Mouse (Mus musculus): ENCODE measurements at regions not wholly inside any gene's neighbourhood (a gene's known extent, or its start where the extent isn't known, plus 50 kb on each side); places are given as distances from the start of the nearest gene placed in this dataset.

- Histone ChIP-seq H3K9ac (ENCODE audit: low read depth, low read length) (no peak overlapping the region), H3K4me1 (replicated peaks; ENCODE audit: control insufficient read depth, insufficient read depth, low read length) (no peaks in the 10 kb centered on the region), H3K27me3 (replicated peaks; ENCODE audit: control insufficient read depth, insufficient read depth, low read length) (no peaks in the 10 kb centered on the region), H3K36me3 (ENCODE audit: control insufficient read depth, insufficient read depth) (no peaks in the 10 kb centered on the region), H3K4me3 (ENCODE audit: low read depth, low read length) (no peak overlapping the region), H3K4me2 (replicated peaks; ENCODE audit: low read depth) (no peak overlapping the region), H3K27ac (ENCODE audit: low read depth, low read length) (no peak overlapping the region), H3K9me3 (ENCODE audit: control insufficient read depth) (no peaks in the 10 kb centered on the region)
- no peak for ATAC-seq
- TF ChIP-seq CTCF (IDR thresholded peaks at IDR 0.05; ENCODE audit: low read depth), result no peak
These were observed 540.7 kb upstream of the Rag2 start for GRCm38 (mm10) chr2:101083813-101084212.

DNA sequence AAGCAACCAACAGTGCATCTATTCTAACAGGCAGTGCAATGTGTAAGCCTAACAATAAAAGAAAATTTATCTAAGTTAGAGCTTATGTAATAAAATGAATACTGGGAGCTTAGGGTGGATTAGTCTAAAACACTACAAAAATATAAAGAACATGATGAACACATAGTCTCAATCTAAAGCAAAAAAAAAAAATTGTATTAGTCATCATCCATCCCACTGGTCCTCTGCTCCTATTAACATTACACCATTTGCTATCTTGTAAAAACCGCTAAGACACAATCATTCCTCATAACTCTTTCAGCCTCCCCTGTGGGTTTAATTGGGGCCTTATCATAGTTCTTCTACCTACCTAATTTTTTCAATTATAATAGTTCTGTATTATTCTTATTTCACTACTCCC lies 539.9 kb upstream of the Rag2 start:
- no peak for ATAC-seq
- no peak overlapping the region for H3K4me3 ChIP-seq (ENCODE audit: low read depth, low read length)
- no peaks in the 10 kb centered on the region for H3K9me3 ChIP-seq (ENCODE audit: control insufficient read depth)
- WGBS, result 85% methylated on average over 1 of the region's 1 CpGs
- no peak for TF ChIP-seq CTCF (IDR thresholded peaks at IDR 0.05; ENCODE audit: low read depth)
- H3K36me3 ChIP-seq (ENCODE audit: control insufficient read depth, insufficient read depth), result no peaks in the 10 kb centered on the region
- no peak overlapping the region for H3K9ac ChIP-seq (ENCODE audit: low read depth, low read length)
- H3K27me3 ChIP-seq (replicated peaks; ENCODE audit: control insufficient read depth, insufficient read depth, low read length), result no peaks in the 10 kb centered on the region
- no peak overlapping the region for H3K27ac ChIP-seq (ENCODE audit: low read depth, low read length)
- no peak overlapping the region for H3K4me2 ChIP-seq (replicated peaks; ENCODE audit: low read depth)
- H3K4me1 ChIP-seq (replicated peaks; ENCODE audit: control insufficient read depth, insufficient read depth, low read length), result no peaks in the 10 kb centered on the region

DNA sequence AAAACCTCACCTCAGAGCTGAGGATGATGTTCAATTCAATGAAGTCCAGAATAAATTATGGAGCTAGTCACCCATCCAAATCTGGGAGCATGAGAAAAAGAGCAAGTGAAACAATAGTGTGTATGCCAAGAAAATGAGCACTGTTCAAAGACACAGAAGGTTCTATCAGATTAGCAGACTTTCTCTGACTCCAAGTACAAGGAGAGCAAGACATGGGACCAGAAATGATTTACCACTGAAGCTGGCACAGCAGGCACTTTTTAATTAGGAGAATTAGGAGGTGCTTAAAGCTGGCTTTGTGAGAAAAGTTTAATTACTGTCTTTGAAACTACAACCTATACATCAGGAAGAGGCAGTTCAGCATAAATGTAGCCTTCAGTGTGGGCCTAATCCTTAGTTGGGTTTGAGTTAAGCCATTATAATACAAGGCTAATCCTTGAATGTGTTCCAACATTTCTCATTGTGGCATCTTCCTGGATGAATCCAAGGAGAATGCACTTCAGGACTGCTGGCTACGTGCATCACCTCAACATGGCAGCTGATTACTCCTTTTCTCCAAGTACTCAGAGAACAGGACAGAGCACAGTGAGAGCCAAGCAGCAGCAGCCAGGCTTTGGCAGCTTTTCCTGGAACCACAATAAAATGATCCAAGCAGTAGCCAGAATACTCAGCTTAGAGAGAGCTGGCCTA lies 517.2 kb upstream of the Rag2 start:
- Histone ChIP-seq H3K27ac (ENCODE audit: low read depth, low read length) (no peak overlapping the region), H3K36me3 (ENCODE audit: control insufficient read depth, insufficient read depth) (no peaks in the 10 kb centered on the region), H3K4me2 (replicated peaks; ENCODE audit: low read depth) (no peak overlapping the region), H3K9me3 (ENCODE audit: control insufficient read depth) (no peaks in the 10 kb centered on the region), H3K4me1 (replicated peaks; ENCODE audit: control insufficient read depth, insufficient read depth, low read length) (no peaks in the 10 kb centered on the region), H3K4me3 (ENCODE audit: low read depth, low read length) (no peak overlapping the region), H3K27me3 (replicated peaks; ENCODE audit: control insufficient read depth, insufficient read depth, low read length) (no peaks in the 10 kb centered on the region), H3K9ac (ENCODE audit: low read depth, low read length) (no peak overlapping the region)
- 71% methylated on average over 1 of the region's 1 CpGs for WGBS
- ATAC-seq, result no peak
- TF ChIP-seq CTCF (IDR thresholded peaks at IDR 0.05; ENCODE audit: low read depth), result no peak

DNA sequence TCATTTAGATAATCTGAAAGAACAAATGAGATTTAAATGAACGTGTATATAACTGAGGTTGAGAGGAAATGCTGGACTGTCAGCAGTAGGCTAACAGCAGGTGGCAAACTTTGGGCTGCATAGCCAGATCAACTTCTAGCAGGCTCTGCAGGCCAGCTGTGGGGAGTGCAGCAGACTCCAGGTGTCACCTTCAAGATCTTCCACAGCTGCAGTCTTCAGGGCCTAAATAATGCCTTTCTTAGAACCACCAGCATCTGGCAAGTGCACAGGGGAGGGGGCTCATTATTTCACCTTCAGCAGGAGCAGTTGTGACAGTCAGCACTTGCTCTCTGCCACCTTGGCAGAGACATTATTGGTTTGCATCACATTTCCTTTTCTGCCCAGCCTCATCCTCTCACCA lies 487.7 kb upstream of the Rag2 start:
- TF ChIP-seq CTCF (IDR thresholded peaks at IDR 0.05; ENCODE audit: low read depth), result no peak
- Histone ChIP-seq H3K27me3 (replicated peaks; ENCODE audit: control insufficient read depth, insufficient read depth, low read length) (no peaks in the 10 kb centered on the region), H3K36me3 (ENCODE audit: control insufficient read depth, insufficient read depth) (no peaks in the 10 kb centered on the region), H3K27ac (ENCODE audit: low read depth, low read length) (no peak overlapping the region), H3K9ac (ENCODE audit: low read depth, low read length) (no peak overlapping the region), H3K4me3 (ENCODE audit: low read depth, low read length) (no peak overlapping the region), H3K9me3 (ENCODE audit: control insufficient read depth) (no peaks in the 10 kb centered on the region), H3K4me1 (replicated peaks; ENCODE audit: control insufficient read depth, insufficient read depth, low read length) (no peaks in the 10 kb centered on the region), H3K4me2 (replicated peaks; ENCODE audit: low read depth) (no peak overlapping the region)
- 20% methylated on average over 1 of the region's 1 CpGs for WGBS
- ATAC-seq, result no peak

- TF ChIP-seq CTCF (IDR thresholded peaks at IDR 0.05; ENCODE audit: low read depth), result no peak
- Histone ChIP-seq H3K4me3 (ENCODE audit: low read depth, low read length) (no peak overlapping the region), H3K27me3 (replicated peaks; ENCODE audit: control insufficient read depth, insufficient read depth, low read length) (no peaks in the 10 kb centered on the region), H3K36me3 (ENCODE audit: control insufficient read depth, insufficient read depth) (no peaks in the 10 kb centered on the region), H3K27ac (ENCODE audit: low read depth, low read length) (no peak overlapping the region), H3K4me2 (replicated peaks; ENCODE audit: low read depth) (no peak overlapping the region), H3K9me3 (ENCODE audit: control insufficient read depth) (no peaks in the 10 kb centered on the region), H3K9ac (ENCODE audit: low read depth, low read length) (no peak overlapping the region), H3K4me1 (replicated peaks; ENCODE audit: control insufficient read depth, insufficient read depth, low read length) (no peaks in the 10 kb centered on the region)
- no peak for ATAC-seq
- 91% methylated on average over 1 of the region's 1 CpGs for WGBS
These were observed 484.6 kb upstream of the Rag2 start for GRCm38 (mm10) chr2:101139931-101140330.

DNA sequence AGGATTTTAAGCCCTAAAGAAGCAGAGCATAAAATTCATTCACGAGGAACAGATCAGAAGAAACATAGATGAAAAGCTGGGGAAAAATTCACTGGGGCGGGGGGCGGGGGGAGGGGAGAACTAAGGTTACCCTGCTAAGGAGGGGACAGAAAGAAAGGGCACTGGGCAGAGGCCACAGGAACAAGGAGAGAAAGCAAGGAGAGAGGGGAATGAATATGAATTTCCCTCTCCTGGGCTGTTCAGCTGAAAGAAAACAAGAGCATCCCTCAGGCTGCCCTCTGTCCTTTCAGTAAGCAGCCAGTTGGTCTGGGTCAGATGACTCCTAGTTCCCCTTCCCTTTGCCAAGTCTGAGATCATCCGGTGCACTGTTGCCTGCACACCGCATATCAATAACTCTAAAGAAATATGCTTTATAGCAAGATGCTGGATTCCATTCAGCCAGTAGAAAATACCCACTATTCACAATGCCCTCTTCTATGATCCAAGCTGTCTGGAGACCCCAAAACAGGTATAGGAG lies 467.7 kb upstream of the Rag2 start:
- H3K27me3 ChIP-seq (replicated peaks; ENCODE audit: control insufficient read depth, insufficient read depth, low read length), result no peaks in the 10 kb centered on the region
- H3K4me2 ChIP-seq (replicated peaks; ENCODE audit: low read depth), result no peak overlapping the region
- no peak overlapping the region for H3K4me3 ChIP-seq (ENCODE audit: low read depth, low read length)
- H3K4me1 ChIP-seq (replicated peaks; ENCODE audit: control insufficient read depth, insufficient read depth, low read length), result no peaks in the 10 kb centered on the region
- no peak overlapping the region for H3K9ac ChIP-seq (ENCODE audit: low read depth, low read length)
- TF ChIP-seq CTCF (IDR thresholded peaks at IDR 0.05; ENCODE audit: low read depth), result no peak
- no peak overlapping the region for H3K27ac ChIP-seq (ENCODE audit: low read depth, low read length)
- WGBS, result 80% methylated on average over 5 of the region's 5 CpGs
- H3K9me3 ChIP-seq (ENCODE audit: control insufficient read depth), result no peaks in the 10 kb centered on the region
- no peaks in the 10 kb centered on the region for H3K36me3 ChIP-seq (ENCODE audit: control insufficient read depth, insufficient read depth)
- no peak for ATAC-seq
